Mouse (Mus musculus) olfactory bulb, adult 2 months (tissue): Measurements from ENCODE around the gene Fhit. TPM values are rescaled to one million over a fixed set of nuclear protein-coding genes. Genes with fewer than 3 reads are reported as not detected.

Experiments
- H3K27ac ChIP-seq: fragments of 200-500 bp; 2 replicates; pipeline ENCODE4 v1.5.1; 2012; ENCODE audit warnings: low read depth, low read length; ENCODE audit not compliant: insufficient read depth
- H3K4me1 ChIP-seq: fragments of 200-500 bp; 2 replicates; pipeline ENCODE4 v1.6.1; 2012; ENCODE audit warnings: low read length; ENCODE audit not compliant: control insufficient read depth, insufficient read depth
- H3K4me3 ChIP-seq: fragments of 200-500 bp; 2 replicates; pipeline ENCODE4 v1.5.1; 2012; ENCODE audit warnings: mild to moderate bottlenecking, low read depth, low read length, moderate library complexity; ENCODE audit not compliant: insufficient read depth
- CTCF ChIP-seq: fragments of 200-500 bp; IDR thresholded peaks from 2 replicates; pipeline ENCODE4 v1.5.1; 2012; ENCODE audit warnings: low read depth, mild to moderate bottlenecking, low read length, moderate library complexity; ENCODE audit not compliant: insufficient read depth
- POLR2A ChIP-seq: fragments of 200-500 bp; IDR thresholded peaks from 2 replicates; pipeline ENCODE4 v1.6.1; 2012; ENCODE audit warnings: mild to moderate bottlenecking, low read depth, low read length, moderate library complexity; ENCODE audit not compliant: insufficient read depth
- WGBS: fragments of 180-500 bp; shearing (Covaris S2); methylation state at CpG from one replicate; pipeline ENCODE4 v1.1.7; 2018; 5-methylcytosine and 5-hydroxymethylcytosine counted together
- polyA plus RNA-seq: library from polyadenylated mRNA; stranded (reverse); fragments of >200 nt; gene quantifications from 2 replicates; pipeline ENCODE4 v1.2.4, GENCODE M21; 2012; ENCODE audit warnings: low replicate concordance; ENCODE audit not compliant: missing spikeins, insufficient read depth, insufficient read length

Gene Fhit
- not detected in 2 replicates for polyA plus RNA-seq

- TF ChIP-seq CTCF, result no peak
- H3K4me1 ChIP-seq, result no peaks in the 10 kb centered on the region
- peak within 1 kb of the TSS; percentile 65 for H3K27ac ChIP-seq
- WGBS, result under 1% methylated on average over 28 of the region's 28 CpGs
- peak within 1 kb of the TSS; percentile 77 for H3K4me3 ChIP-seq
Measured at GRCm38 (mm10) chr14:11161751-11162231, at the start of gene Fhit. Fhit (minus strand) TSS chr14:11162035.

- WGBS, result 60% methylated on average over 2 of the region's 2 CpGs
- no peak overlapping the region for H3K27ac ChIP-seq
- no peak for TF ChIP-seq CTCF
- TF ChIP-seq POLR2A, result no peak
- no peak overlapping the region for H3K4me3 ChIP-seq
- no peaks in the 10 kb centered on the region for H3K4me1 ChIP-seq
Measured at GRCm38 (mm10) chr14:11206786-11207185, 45.0 kb upstream of the Fhit start.

- WGBS, result 5% methylated on average over 17 of the region's 17 CpGs
- Histone ChIP-seq H3K4me3 (peak overlapping the region; percentile 41), H3K4me1 (no peaks in the 10 kb centered on the region), H3K27ac (0 out of 2 replicates have a peak overlapping the region, but pooled peaks have one; percentile 35)
- no peak for TF ChIP-seq POLR2A
- no peak for TF ChIP-seq CTCF
Measured at GRCm38 (mm10) chr14:11160806-11161450, 907 bp downstream of the Fhit start.

- no peak overlapping the region for H3K27ac ChIP-seq
- H3K4me3 ChIP-seq, result no peak overlapping the region
Measured at GRCm38 (mm10) chr14:11159641-11160040, 2.2 kb downstream of the Fhit start.

GRCm38 (mm10) chr14:11159021-11159420 lies 2.8 kb downstream of the Fhit start:
- H3K4me3 ChIP-seq, result no peak overlapping the region
- TF ChIP-seq CTCF (no peak), POLR2A (no peak)
- H3K4me1 ChIP-seq, result no peaks in the 10 kb centered on the region
- no peak overlapping the region for H3K27ac ChIP-seq
- WGBS, result 82% methylated on average over 7 of the region's 7 CpGs

More at GRCm38 (mm10) chr14:11159641-11160040, 2.2 kb downstream of the Fhit start:
- 89% methylated on average over 11 of the region's 11 CpGs for WGBS
- no peaks in the 10 kb centered on the region for H3K4me1 ChIP-seq
- TF ChIP-seq POLR2A (no peak), CTCF (no peak)

GRCm38 (mm10) chr14:11157741-11158140 lies 4.1 kb downstream of the Fhit start:
- WGBS, result 90% methylated on average over 3 of the region's 3 CpGs
- Histone ChIP-seq H3K4me3 (no peak overlapping the region), H3K27ac (no peak overlapping the region), H3K4me1 (no peaks in the 10 kb centered on the region)
- TF ChIP-seq POLR2A, result no peak
- TF ChIP-seq CTCF, result no peak

- Histone ChIP-seq H3K27ac (no peak overlapping the region), H3K4me3 (no peak overlapping the region), H3K4me1 (no peaks in the 10 kb centered on the region)
- TF ChIP-seq POLR2A, result no peak
- 85% methylated on average over 9 of the region's 9 CpGs for WGBS
Measured at GRCm38 (mm10) chr14:11151634-11152321, 10.1 kb downstream of the Fhit start.

- TF ChIP-seq POLR2A (no peak), CTCF (no peak)
- H3K4me3 ChIP-seq, result no peak overlapping the region
- WGBS, result 70% methylated on average over 12 of the region's 12 CpGs
- no peaks in the 10 kb centered on the region for H3K4me1 ChIP-seq
- H3K27ac ChIP-seq, result no peak overlapping the region
Measured at GRCm38 (mm10) chr14:11133787-11134735, 27.8 kb downstream of the Fhit start.
